Mouse (Mus musculus): Measurements from ENCODE around the gene Ror1. TPM values are rescaled to one million over a fixed set of nuclear protein-coding genes. Genes with fewer than 3 reads are reported as not detected.

Ror1 gene
- polyA plus RNA-seq, 1 experiment, result 0.06 TPM

- H3K36me3 ChIP-seq (ENCODE audit: control insufficient read depth, insufficient read depth), result no peaks in the 10 kb centered on the region
- no peak overlapping the region for H3ac ChIP-seq (ENCODE audit: control insufficient read depth, insufficient read length)
- H3K27me3 ChIP-seq (ENCODE audit: control insufficient read depth, insufficient read depth, insufficient read length), result no peaks in the 10 kb centered on the region
- H3K4me2 ChIP-seq (ENCODE audit: low read depth), result no peak overlapping the region
- H3K79me2 ChIP-seq (ENCODE audit: control insufficient read depth, insufficient read depth), result no peaks in the 10 kb centered on the region
- TF ChIP-seq POLR2A (IDR thresholded peaks at IDR 0.05; ENCODE audit: insufficient read length, low read depth) (no peak), POLR2AphosphoS2 (IDR thresholded peaks at IDR 0.05; ENCODE audit: insufficient read length, low read depth) (no peak), USF1 (IDR thresholded peaks at IDR 0.05; ENCODE audit: low read depth) (no peak), SRF (IDR thresholded peaks at IDR 0.05; ENCODE audit: control insufficient read depth, insufficient read length, low read depth) (no peak), E2F4 (IDR thresholded peaks at IDR 0.05; ENCODE audit: insufficient read depth) (no peak), MYOD1 (IDR thresholded peaks at IDR 0.05; ENCODE audit: control insufficient read depth in 1 of 3, insufficient read length in 2 of 3, low read depth in 2 of 3) (no peak), TCF3 (IDR thresholded peaks at IDR 0.05; ENCODE audit: insufficient read length, low read depth) (no peak), MAX (IDR thresholded peaks at IDR 0.05; ENCODE audit: low read depth) (no peak), TCF12 (IDR thresholded peaks at IDR 0.05; ENCODE audit: insufficient read depth, poor library complexity, severe bottlenecking) (no peak), REST (IDR thresholded peaks at IDR 0.05; ENCODE audit: insufficient read depth, insufficient read length) (no peak), MYOG (IDR thresholded peaks at IDR 0.05; ENCODE audit: control insufficient read depth in 1 of 3, insufficient read depth in 1 of 3, insufficient read length in 2 of 3, low read depth in 2 of 3) (no peak), CEBPB (IDR thresholded peaks at IDR 0.05; ENCODE audit: insufficient read depth, poor library complexity, severe bottlenecking) (no peak)
- H3K4me3 ChIP-seq, result no peak overlapping the region
Observed at GRCm38 (mm10) chr4:100244701-100245100, 149.1 kb downstream of the Ror1 start.

GRCm38 (mm10) chr4:100247826-100248225, 152.2 kb downstream of the Ror1 start:
- H3K27me3 ChIP-seq (ENCODE audit: control insufficient read depth, insufficient read depth, insufficient read length), result no peaks in the 10 kb centered on the region
- H3K36me3 ChIP-seq (ENCODE audit: control insufficient read depth, insufficient read depth), result no peaks in the 10 kb centered on the region
- H3ac ChIP-seq (ENCODE audit: control insufficient read depth, insufficient read length), result no peak overlapping the region
- H3K79me2 ChIP-seq (ENCODE audit: control insufficient read depth, insufficient read depth), result no peaks in the 10 kb centered on the region
- no peak overlapping the region for H3K4me2 ChIP-seq (ENCODE audit: low read depth)
- TF ChIP-seq MYOG (IDR thresholded peaks at IDR 0.05; ENCODE audit: control insufficient read depth in 1 of 3, insufficient read depth in 1 of 3, insufficient read length in 2 of 3, low read depth in 2 of 3), result no peak
- TF ChIP-seq MYOD1 (IDR thresholded peaks at IDR 0.05; ENCODE audit: control insufficient read depth in 1 of 3, insufficient read length in 2 of 3, low read depth in 2 of 3), result no peak
- TF ChIP-seq REST (IDR thresholded peaks at IDR 0.05; ENCODE audit: insufficient read depth, insufficient read length), result no peak
- no peak for TF ChIP-seq USF1 (IDR thresholded peaks at IDR 0.05; ENCODE audit: low read depth)
- no peak for TF ChIP-seq SRF (IDR thresholded peaks at IDR 0.05; ENCODE audit: control insufficient read depth, insufficient read length, low read depth)
- TF ChIP-seq MAX (IDR thresholded peaks at IDR 0.05; ENCODE audit: low read depth), result no peak
- no peak for TF ChIP-seq POLR2A (IDR thresholded peaks at IDR 0.05; ENCODE audit: insufficient read length, low read depth)
- TF ChIP-seq TCF12 (IDR thresholded peaks at IDR 0.05; ENCODE audit: insufficient read depth, poor library complexity, severe bottlenecking), result no peak
- H3K4me3 ChIP-seq, result no peak overlapping the region

GRCm38 (mm10) chr4:100248273-100248672, 152.7 kb downstream of the Ror1 start:
- H3K27me3 ChIP-seq (ENCODE audit: control insufficient read depth, insufficient read depth, insufficient read length), result no peaks in the 10 kb centered on the region
- H3K4me3 ChIP-seq, result no peak overlapping the region
- TF ChIP-seq MYOG (IDR thresholded peaks at IDR 0.05; ENCODE audit: control insufficient read depth in 1 of 3, insufficient read depth in 1 of 3, insufficient read length in 2 of 3, low read depth in 2 of 3) (no peak), TCF12 (IDR thresholded peaks at IDR 0.05; ENCODE audit: insufficient read depth, poor library complexity, severe bottlenecking) (no peak)
- no peaks in the 10 kb centered on the region for H3K36me3 ChIP-seq (ENCODE audit: control insufficient read depth, insufficient read depth)
- H3K4me2 ChIP-seq (ENCODE audit: low read depth), result no peak overlapping the region
- no peaks in the 10 kb centered on the region for H3K79me2 ChIP-seq (ENCODE audit: control insufficient read depth, insufficient read depth)
- no peak overlapping the region for H3ac ChIP-seq (ENCODE audit: control insufficient read depth, insufficient read length)

GRCm38 (mm10) chr4:100251270-100251669, 155.7 kb downstream of the Ror1 start:
- H3K4me3 ChIP-seq, result no peak overlapping the region
- no peaks in the 10 kb centered on the region for H3K36me3 ChIP-seq (ENCODE audit: control insufficient read depth, insufficient read depth)
- H3ac ChIP-seq (ENCODE audit: control insufficient read depth, insufficient read length), result no peak overlapping the region
- H3K4me2 ChIP-seq (ENCODE audit: low read depth), result no peak overlapping the region
- H3K79me2 ChIP-seq (ENCODE audit: control insufficient read depth, insufficient read depth), result no peaks in the 10 kb centered on the region
- TF ChIP-seq TCF12 (IDR thresholded peaks at IDR 0.05; ENCODE audit: insufficient read depth, poor library complexity, severe bottlenecking) (no peak), USF1 (IDR thresholded peaks at IDR 0.05; ENCODE audit: low read depth) (no peak), REST (IDR thresholded peaks at IDR 0.05; ENCODE audit: insufficient read depth, insufficient read length) (no peak), POLR2A (IDR thresholded peaks at IDR 0.05; ENCODE audit: insufficient read length, low read depth) (no peak), MYOD1 (IDR thresholded peaks at IDR 0.05; ENCODE audit: control insufficient read depth in 1 of 3, insufficient read length in 2 of 3, low read depth in 2 of 3) (no peak), E2F4 (IDR thresholded peaks at IDR 0.05; ENCODE audit: insufficient read depth) (no peak)
- H3K27me3 ChIP-seq (ENCODE audit: control insufficient read depth, insufficient read depth, insufficient read length), result no peaks in the 10 kb centered on the region

- TF ChIP-seq MAX (IDR thresholded peaks at IDR 0.05; ENCODE audit: low read depth) (no peak), REST (IDR thresholded peaks at IDR 0.05; ENCODE audit: insufficient read depth, insufficient read length) (no peak), TCF12 (IDR thresholded peaks at IDR 0.05; ENCODE audit: insufficient read depth, poor library complexity, severe bottlenecking) (no peak), USF1 (IDR thresholded peaks at IDR 0.05; ENCODE audit: low read depth) (no peak), POLR2AphosphoS2 (IDR thresholded peaks at IDR 0.05; ENCODE audit: insufficient read length, low read depth) (no peak), TCF3 (IDR thresholded peaks at IDR 0.05; ENCODE audit: insufficient read length, low read depth) (no peak), POLR2A (IDR thresholded peaks at IDR 0.05; ENCODE audit: insufficient read length, low read depth) (no peak), MYOG (IDR thresholded peaks at IDR 0.05; ENCODE audit: control insufficient read depth in 1 of 3, insufficient read depth in 1 of 3, insufficient read length in 2 of 3, low read depth in 2 of 3) (no peak), SRF (IDR thresholded peaks at IDR 0.05; ENCODE audit: control insufficient read depth, insufficient read length, low read depth) (no peak), CEBPB (IDR thresholded peaks at IDR 0.05; ENCODE audit: insufficient read depth, poor library complexity, severe bottlenecking) (no peak), E2F4 (IDR thresholded peaks at IDR 0.05; ENCODE audit: insufficient read depth) (no peak), MYOD1 (IDR thresholded peaks at IDR 0.05; ENCODE audit: control insufficient read depth in 1 of 3, insufficient read length in 2 of 3, low read depth in 2 of 3) (no peak)
- no peak overlapping the region for H3K4me2 ChIP-seq (ENCODE audit: low read depth)
Observed at GRCm38 (mm10) chr4:100252050-100252449, 156.5 kb downstream of the Ror1 start.

More at GRCm38 (mm10) chr4:100252050-100252449, 156.5 kb downstream of the Ror1 start:
- no peaks in the 10 kb centered on the region for H3K27me3 ChIP-seq (ENCODE audit: control insufficient read depth, insufficient read depth, insufficient read length)
- H3K36me3 ChIP-seq (ENCODE audit: control insufficient read depth, insufficient read depth), result no peaks in the 10 kb centered on the region
- H3K4me3 ChIP-seq, result no peak overlapping the region
- H3K79me2 ChIP-seq (ENCODE audit: control insufficient read depth, insufficient read depth), result no peaks in the 10 kb centered on the region
- H3ac ChIP-seq (ENCODE audit: control insufficient read depth, insufficient read length), result no peak overlapping the region
